Mouse (Mus musculus) induced T-regulatory cell, adult 2 months (primary cell): ENCODE measurements around the gene Gm9913.

Experiments used
- DNase-seq: peaks from one replicate; pipeline ENCODE4 v3.0.0-alpha.2; 2012; ENCODE audit warnings: low read depth

The Gm9913 gene

DNA sequence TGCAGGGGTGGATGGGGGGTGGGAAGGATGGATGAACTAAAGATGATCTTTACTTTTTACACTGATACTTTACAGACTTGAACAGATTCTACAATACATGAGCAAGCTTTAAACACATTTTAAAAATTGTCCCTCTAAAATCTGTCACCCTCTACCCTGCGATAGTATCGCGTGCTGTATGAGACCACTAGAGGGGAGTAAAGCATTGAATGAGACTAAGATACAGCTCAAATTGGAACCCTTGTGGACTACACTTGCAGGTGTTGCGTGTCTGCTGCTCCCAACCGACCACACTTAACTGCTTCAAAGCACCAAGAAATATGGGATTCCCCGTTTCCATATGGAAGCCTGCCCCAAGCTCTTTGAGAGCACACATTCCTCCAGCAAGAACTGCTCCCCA, 50.9 kb downstream of the Gm9913 start:
- no peak for DNase-seq
